Mouse (Mus musculus) cerebellum, adult 2 months (tissue): Measurements from ENCODE around the gene Ankrd52. TPM values are rescaled to one million over a fixed set of nuclear protein-coding genes. Genes with fewer than 3 reads are reported as not detected.

ENCODE experiments used
- DNase-seq, 2 experiments: peaks; one replicate each; pipeline ENCODE4 v3.0.0; 2021
- H3K27ac ChIP-seq: fragments of 200-500 bp; 2 replicates; pipeline ENCODE4 v1.5.1; 2012; ENCODE audit warnings: low read length, control low read depth, inconsistent platforms; ENCODE audit not compliant: insufficient read depth
- H3K27me3 ChIP-seq: fragments of 200-500 bp; 2 replicates; pipeline ENCODE4 v1.6.1; 2012; ENCODE audit warnings: inconsistent platforms, mild to moderate bottlenecking, low read length, moderate library complexity; ENCODE audit not compliant: control insufficient read depth, insufficient read depth
- H3K4me1 ChIP-seq: fragments of 200-500 bp; 2 replicates; pipeline ENCODE4 v1.6.1; 2011; ENCODE audit warnings: low read length; ENCODE audit not compliant: control insufficient read depth, insufficient read depth
- H3K4me3 ChIP-seq: fragments of 200-500 bp; replicated peaks from 2 replicates; pipeline ENCODE3; 2011; ENCODE audit warnings: mild to moderate bottlenecking, low read depth, low read length, control low read depth; ENCODE audit not compliant: insufficient read depth
- CTCF ChIP-seq: fragments of 200-500 bp; IDR thresholded peaks from 2 replicates; pipeline ENCODE4 v1.5.1; 2011; ENCODE audit warnings: low read depth, mild to moderate bottlenecking, control low read depth, low read length, moderate library complexity, borderline replicate concordance; ENCODE audit not compliant: insufficient read depth
- POLR2A ChIP-seq: fragments of 200-500 bp; IDR thresholded peaks from 2 replicates; pipeline ENCODE4 v1.6.1; 2011; ENCODE audit warnings: low read length, control low read depth, borderline replicate concordance; ENCODE audit not compliant: insufficient read depth
- WGBS: fragments of 180-500 bp; shearing (Covaris S2); methylation state at CpG from one replicate; pipeline ENCODE4 v1.1.7; 2018; 5-methylcytosine and 5-hydroxymethylcytosine counted together
- polyA plus RNA-seq: library from polyadenylated mRNA; depleted of rRNA; stranded (reverse); fragments of >200 nt; gene quantifications from 2 replicates; pipeline ENCODE4 v1.2.3, GENCODE M21; 2012

The Ankrd52 gene
- polyA plus RNA-seq, 1 experiment = 40.6 TPM

DNA sequence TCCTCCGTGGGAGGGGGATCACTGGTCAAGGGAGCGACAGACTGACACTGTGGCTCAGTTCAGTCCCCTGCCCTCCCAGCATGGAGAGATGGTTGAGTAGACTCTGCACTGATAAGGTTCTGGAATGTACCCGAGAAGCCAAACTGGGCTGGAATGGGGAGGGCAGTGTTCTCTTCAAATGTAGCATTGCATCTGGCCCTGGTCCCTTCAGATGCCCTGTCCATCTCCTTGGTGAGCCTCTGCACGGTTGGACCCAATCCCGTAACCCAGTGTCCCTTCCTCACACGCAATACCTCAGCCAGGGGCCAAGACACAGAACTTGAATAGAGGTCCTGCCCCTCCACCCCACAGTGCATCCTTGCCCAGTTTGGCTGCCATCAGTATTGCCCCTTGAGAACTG is 14.9 kb downstream of the Ankrd52 start:
- WGBS = 61% methylated on average over 6 of the region's 6 CpGs
- no peaks in the 10 kb centered on the region for H3K27me3 ChIP-seq
- TF ChIP-seq POLR2A = no peak
- no peak for TF ChIP-seq CTCF

DNA sequence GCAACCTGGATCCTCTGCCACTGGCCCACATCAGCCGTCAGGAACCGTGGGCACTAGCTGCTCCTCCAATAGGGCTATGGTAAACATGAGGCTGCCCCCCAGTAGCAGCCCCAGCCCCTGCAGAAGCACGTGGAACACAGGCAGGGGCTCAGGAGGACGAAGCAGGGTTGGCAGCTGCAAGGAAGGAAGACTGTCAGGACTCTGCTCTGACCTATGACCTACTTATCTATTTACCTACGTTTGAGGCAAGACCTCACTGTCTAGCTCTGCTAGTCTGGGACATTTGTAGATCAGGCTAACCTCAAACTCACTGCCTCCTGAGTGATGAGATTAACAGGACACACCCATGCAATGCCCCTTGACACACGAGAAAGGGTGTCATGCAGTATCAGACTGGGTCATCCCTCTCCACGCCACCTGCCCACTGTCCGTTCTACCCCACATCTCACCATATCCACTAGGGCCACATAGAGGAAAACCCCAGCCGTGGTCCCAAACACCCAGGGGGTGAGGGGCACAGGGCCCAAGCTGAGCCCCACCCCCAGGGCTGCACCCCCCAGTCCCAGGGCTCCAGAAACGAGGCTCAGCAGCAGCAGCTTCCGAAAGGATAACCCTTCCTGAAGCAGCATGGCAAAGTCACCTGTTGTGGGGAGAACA is 19.2 kb downstream of the Ankrd52 start:
- 67% methylated on average over 11 of the region's 11 CpGs for WGBS
- H3K27me3 ChIP-seq = no peaks in the 10 kb centered on the region
- TF ChIP-seq POLR2A (no peak), CTCF (no peak)

More for the DNA sequence above, 14.9 kb downstream of the Ankrd52 start:
- H3K4me1 ChIP-seq = peaks cover 23% of the 10 kb centered on the region
- H3K27ac ChIP-seq = no peak overlapping the region
- no peak overlapping the region for H3K4me3 ChIP-seq
- no peak for DNase-seq

DNA sequence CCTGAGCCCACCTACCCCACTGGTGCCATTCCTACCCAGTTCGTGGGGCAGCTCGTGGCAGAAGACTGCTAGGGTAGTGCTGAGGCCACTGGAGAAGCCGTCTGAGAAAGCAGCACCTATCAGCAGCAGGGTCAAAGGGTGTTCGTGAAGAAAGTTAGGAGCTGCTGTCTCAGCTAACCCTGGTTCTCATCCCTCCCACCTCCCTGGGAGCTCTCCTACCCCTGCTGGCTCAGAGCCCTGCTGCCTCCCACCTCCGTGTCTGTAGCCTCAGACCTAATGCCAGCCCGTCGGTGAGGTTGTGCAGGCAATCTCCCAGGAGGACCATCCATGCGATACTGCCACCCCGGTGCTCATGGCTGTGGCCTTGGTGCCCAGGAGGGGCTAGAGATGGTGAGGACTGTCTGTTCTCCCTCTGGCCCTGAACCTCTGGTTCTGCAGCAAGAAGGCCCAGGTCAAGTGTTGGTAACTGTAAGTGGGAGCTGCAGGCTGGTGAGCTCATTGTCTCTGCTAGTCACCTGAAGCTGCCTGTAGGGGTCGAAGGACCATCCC is 19.9 kb downstream of the Ankrd52 start:
- WGBS = 45% methylated on average over 10 of the region's 10 CpGs
- Histone ChIP-seq H3K27ac (no peak overlapping the region), H3K4me1 (peaks cover 14% of the 10 kb centered on the region), H3K27me3 (no peaks in the 10 kb centered on the region), H3K4me3 (no peak overlapping the region)
- TF ChIP-seq POLR2A (no peak), CTCF (no peak)
- DNase-seq = no peak

More for the DNA sequence above, 19.2 kb downstream of the Ankrd52 start:
- Histone ChIP-seq H3K4me1 (peaks cover 14% of the 10 kb centered on the region), H3K4me3 (no peak overlapping the region), H3K27ac (no peak overlapping the region)
- DNase-seq = no peak

DNA sequence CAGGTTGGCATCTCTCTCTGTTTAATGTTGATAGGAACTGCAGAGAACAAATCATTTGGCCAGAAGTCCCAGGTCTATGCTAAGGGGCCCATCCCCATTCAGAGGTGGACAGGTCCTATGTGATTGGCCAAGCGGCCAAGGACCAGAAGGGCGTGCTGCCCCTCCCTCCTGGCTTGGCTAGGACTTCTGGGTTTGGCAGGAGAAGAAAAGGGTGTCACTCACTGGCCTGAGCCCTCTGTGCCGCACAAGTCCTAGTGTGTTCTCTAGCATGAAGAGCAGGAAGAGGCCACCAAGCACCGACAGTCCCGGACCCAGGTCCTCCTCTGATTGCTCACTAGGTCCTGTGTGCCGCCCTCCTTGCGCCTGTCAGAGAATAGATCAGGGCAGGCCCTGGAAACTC is 20.6 kb downstream of the Ankrd52 start:
- no peak for TF ChIP-seq CTCF
- Histone ChIP-seq H3K4me1 (peaks cover 14% of the 10 kb centered on the region), H3K27me3 (no peaks in the 10 kb centered on the region), H3K4me3 (no peak overlapping the region), H3K27ac (no peak overlapping the region)
- 16% methylated on average over 7 of the region's 7 CpGs for WGBS
- DNase-seq = peak; percentile 60 to 76

DNA sequence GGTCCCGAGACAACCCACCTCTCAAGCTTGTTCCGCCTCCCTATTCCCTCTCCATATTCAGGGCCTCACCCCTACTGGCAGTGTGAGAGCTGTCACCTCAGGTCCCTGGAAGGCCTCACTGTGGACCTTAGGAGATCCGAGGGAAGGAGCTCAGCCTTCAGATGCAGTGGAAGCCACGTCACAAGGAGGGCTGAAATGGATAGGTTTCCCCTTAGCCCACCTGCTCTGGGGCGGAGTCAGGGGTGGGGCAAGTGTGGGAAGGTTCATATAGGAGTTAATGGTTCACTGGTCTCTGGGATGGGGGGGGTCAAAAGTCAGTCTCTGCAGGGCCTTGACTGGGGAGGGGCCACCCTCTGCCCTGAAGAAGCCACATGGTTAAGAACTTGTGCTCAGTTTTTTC is 23.4 kb downstream of the Ankrd52 start:
- Histone ChIP-seq H3K4me1 (peaks cover 25% of the 10 kb centered on the region), H3K4me3 (no peak overlapping the region), H3K27me3 (no peaks in the 10 kb centered on the region), H3K27ac (no peak overlapping the region)
- TF ChIP-seq POLR2A (no peak), CTCF (no peak)
- no peak for DNase-seq
- WGBS = 59% methylated on average over 5 of the region's 5 CpGs

DNA sequence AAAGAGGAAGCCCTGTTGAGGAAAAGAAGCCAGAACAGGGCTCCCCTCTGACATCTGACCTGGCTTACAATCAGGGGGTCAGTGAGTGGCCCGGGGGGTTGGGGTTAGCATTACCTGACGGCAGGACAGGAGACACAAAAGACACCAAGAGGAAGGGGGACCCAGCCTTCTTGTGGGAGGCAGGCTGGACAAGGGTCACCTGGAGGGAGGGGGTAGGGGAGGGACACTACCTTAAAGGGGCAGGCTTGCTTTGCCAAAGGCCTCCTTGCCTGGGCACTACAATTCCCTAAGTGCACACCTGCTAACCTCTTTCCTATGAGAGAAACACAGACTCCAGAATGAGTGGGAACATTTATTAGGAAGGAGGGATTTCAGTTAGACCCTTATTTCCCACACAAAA is 24.1 kb downstream of the Ankrd52 start, which contains the start of gene Slc39a5:
Gene Slc39a5 (minus strand): TSS at position 174 of the 400 bp plus-strand sequence.
- DNase-seq = no peak
- H3K27me3 ChIP-seq = no peaks in the 10 kb centered on the region
- H3K4me1 ChIP-seq = peaks cover 25% of the 10 kb centered on the region
- WGBS = 26% methylated on average over 2 of the region's 2 CpGs
- TF ChIP-seq CTCF (no peak), POLR2A (no peak)
- H3K27ac ChIP-seq = no peak within 1 kb of the TSS
- H3K4me3 ChIP-seq = no peak within 1 kb of the TSS

DNA sequence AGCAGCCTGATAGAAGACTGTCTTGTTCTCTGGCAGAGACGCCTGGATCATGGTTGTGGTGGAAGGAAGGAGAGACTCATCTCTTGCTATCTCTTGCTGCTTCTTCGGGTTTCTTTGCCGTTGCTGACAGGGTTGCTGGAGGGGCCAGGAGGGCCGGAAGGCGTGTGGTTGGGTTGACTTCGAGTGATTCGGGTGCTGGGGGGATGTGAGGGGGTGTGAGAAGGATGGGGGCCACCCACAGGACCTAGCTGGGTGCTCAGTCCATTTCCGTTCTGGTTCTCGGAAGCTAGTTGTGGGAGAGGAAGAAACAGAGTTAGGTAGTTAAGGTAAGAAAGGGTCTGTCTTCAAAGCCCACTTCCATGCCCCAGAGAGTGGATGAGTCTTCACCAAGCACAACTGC is 24.7 kb downstream of the Ankrd52 start:
- Histone ChIP-seq H3K27me3 (no peaks in the 10 kb centered on the region), H3K4me1 (peaks cover 25% of the 10 kb centered on the region), H3K4me3 (no peak overlapping the region), H3K27ac (no peak overlapping the region)
- WGBS = 79% methylated on average over 9 of the region's 9 CpGs
- TF ChIP-seq POLR2A (no peak), CTCF (no peak)
- no peak for DNase-seq

DNA sequence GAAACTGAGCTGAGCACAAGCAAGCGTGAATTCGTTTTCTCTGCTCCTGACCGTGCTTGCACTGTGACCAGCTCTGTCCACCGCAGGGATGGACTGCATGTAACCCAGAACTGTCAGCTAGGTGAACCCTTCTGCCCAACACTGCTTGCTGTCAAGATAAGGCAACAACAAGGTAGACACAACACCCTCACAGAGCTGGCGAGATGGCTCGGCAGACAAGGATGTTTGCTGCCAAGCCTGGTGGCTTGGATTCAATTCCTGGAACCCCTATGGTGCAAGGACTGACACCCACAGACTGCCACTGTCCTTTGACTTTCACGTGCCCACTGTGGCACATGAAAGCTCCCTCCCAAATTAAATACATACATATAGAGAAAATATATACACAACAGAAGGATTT is 27.0 kb downstream of the Ankrd52 start:
- Histone ChIP-seq H3K27me3 (no peaks in the 10 kb centered on the region), H3K4me1 (peaks cover 19% of the 10 kb centered on the region), H3K27ac (peak overlapping the region; percentile 16), H3K4me3 (no peak overlapping the region)
- TF ChIP-seq POLR2A = no peak
- TF ChIP-seq CTCF = no peak
- WGBS = 7% methylated on average over 7 of the region's 7 CpGs
- peak; percentile 81 to 85 for DNase-seq
